Mouse (Mus musculus) liver, adult 2 months (tissue): ENCODE measurements around the gene Acsm1.

Experiments
- CTCF ChIP-seq: fragments of 200-500 bp; IDR thresholded peaks from 2 replicates; pipeline ENCODE4 v1.5.1; 2011; ENCODE audit warnings: low read depth, low read length, control low read depth
- POLR2A ChIP-seq: fragments of 200-500 bp; IDR thresholded peaks from 2 replicates; pipeline ENCODE4 v1.6.1; 2011; ENCODE audit warnings: low read length, control low read depth; ENCODE audit not compliant: insufficient read depth; ENCODE audit errors: extremely low read depth

GRCm38 (mm10) chr7:119559789-119560451, 46.9 kb upstream of the Acsm1 start:
- TF ChIP-seq POLR2A (no peak), CTCF (no peak)
